Mouse (Mus musculus) limb, embryonic 10.5 days (tissue): ENCODE measurements around the gene Arsk. TPM values are rescaled to one million over a fixed set of nuclear protein-coding genes. Genes with fewer than 3 reads are reported as not detected.
A peak's percentile ranks its signal among the peaks of the same experiment; 100 is the strongest.

Experiments
- DNase-seq: peaks from one replicate; pipeline ENCODE4 v3.0.0-alpha.2; 2017; ENCODE audit warnings: low spot score
- H3K27ac ChIP-seq: fragments of 300-500 bp; sonication (generic); 2 replicates; pipeline ENCODE4 v1.5.1; 2016; ENCODE audit warnings: mild to moderate bottlenecking
- H3K27me3 ChIP-seq: fragments of 300-500 bp; sonication (generic); 2 replicates; pipeline ENCODE4 v1.6.1; 2016; ENCODE audit warnings: low read depth, mild to moderate bottlenecking; ENCODE audit not compliant: poor library complexity, severe bottlenecking
- H3K36me3 ChIP-seq: fragments of 300-500 bp; sonication (generic); 2 replicates; pipeline ENCODE4 v1.6.1; 2016; ENCODE audit warnings: mild to moderate bottlenecking, moderate library complexity
- H3K4me1 ChIP-seq: fragments of 300-500 bp; sonication (generic); 2 replicates; pipeline ENCODE4 v1.6.1; 2016
- H3K4me3 ChIP-seq: fragments of 300-500 bp; sonication (generic); 2 replicates; pipeline ENCODE4 v1.5.1; 2016; ENCODE audit warnings: mild to moderate bottlenecking, moderate library complexity
- H3K9me3 ChIP-seq: fragments of 300-500 bp; sonication (generic); replicated peaks from 2 replicates; pipeline ENCODE4 v1.6.1; 2016; ENCODE audit warnings: mild to moderate bottlenecking
- WGBS: fragments of 180-500 bp; shearing (Covaris S2); methylation state at CpG from one replicate; pipeline ENCODE4 v1.1.7; 2016; 5-methylcytosine and 5-hydroxymethylcytosine counted together
- polyA plus RNA-seq: library from polyadenylated mRNA; unstranded; fragments of >200 nt; fragmentation: Nextera tagmentation; extraction: Ambion mirVana; gene quantifications from 2 replicates; pipeline ENCODE4 v1.2.1, GENCODE M21; 2016

Gene Arsk
- polyA plus RNA-seq, 1 experiment from 2014 or later: 4.6 TPM

- H3K27me3 ChIP-seq: peaks cover 12% of the 10 kb centered on the region
- no peak overlapping the region for H3K4me3 ChIP-seq
- 95% methylated on average over 3 of the region's 3 CpGs for WGBS
- H3K4me1 ChIP-seq: peaks cover 10% of the 10 kb centered on the region
- H3K36me3 ChIP-seq: peaks cover 16% of the 10 kb centered on the region
- H3K9me3 ChIP-seq: no peaks in the 10 kb centered on the region
- no peak for DNase-seq
- no peak overlapping the region for H3K27ac ChIP-seq
These were observed 36.3 kb downstream of the Arsk start for GRCm38 (mm10) chr13:76062126-76062525.

DNA sequence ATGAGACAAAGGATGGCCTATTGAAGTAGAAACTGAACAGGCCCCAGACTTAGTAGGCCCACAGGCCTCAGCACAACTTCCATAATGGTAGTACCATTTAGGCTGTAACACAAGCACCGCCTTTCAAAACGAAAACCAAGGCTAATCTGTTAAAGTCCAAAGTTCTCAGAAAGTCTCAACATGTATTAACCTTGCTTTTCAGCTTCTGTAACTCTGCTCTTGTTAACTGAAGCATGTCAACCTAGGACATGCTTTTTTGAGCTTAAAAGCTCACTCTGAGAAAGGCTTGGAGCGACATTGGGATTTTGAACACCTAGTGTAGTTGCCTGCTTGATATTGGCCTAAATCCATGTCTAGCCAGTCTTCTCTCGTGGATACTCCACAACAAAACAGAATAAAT lies 38.9 kb downstream of the Arsk start:
- Histone ChIP-seq H3K9me3 (no peaks in the 10 kb centered on the region), H3K4me3 (no peak overlapping the region), H3K27me3 (peaks cover 38% of the 10 kb centered on the region), H3K36me3 (peaks cover 9% of the 10 kb centered on the region), H3K27ac (no peak overlapping the region), H3K4me1 (peaks cover 23% of the 10 kb centered on the region)
- no peak for DNase-seq
- 93% methylated on average over 4 of the region's 4 CpGs for WGBS

- DNase-seq: no peak
- H3K27me3 ChIP-seq: peaks cover 59% of the 10 kb centered on the region
- H3K9me3 ChIP-seq: no peaks in the 10 kb centered on the region
- 70% methylated on average over 10 of the region's 10 CpGs for WGBS
- no peak overlapping the region for H3K27ac ChIP-seq
- no peak overlapping the region for H3K4me3 ChIP-seq
- peaks cover 16% of the 10 kb centered on the region for H3K4me1 ChIP-seq
- peaks cover 4% of the 10 kb centered on the region; the same call in 1 of the 2 replicates for H3K36me3 ChIP-seq
These were observed 41.0 kb downstream of the Arsk start for GRCm38 (mm10) chr13:76057267-76058069.

- H3K27me3 ChIP-seq: peaks cover 61% of the 10 kb centered on the region
These were observed 41.6 kb downstream of the Arsk start, which contains the start of gene Gpr150 for GRCm38 (mm10) chr13:76056896-76057266. Gpr150 (minus strand) TSS chr13:76056996.

GRCm38 (mm10) chr13:76056261-76056724 lies 42.2 kb downstream of the Arsk start:
- Histone ChIP-seq H3K4me3 (peak overlapping the region; percentile 56), H3K27me3 (peaks cover 61% of the 10 kb centered on the region), H3K36me3 (no peaks in the 10 kb centered on the region), H3K27ac (peak overlapping the region; percentile 66), H3K9me3 (no peaks in the 10 kb centered on the region), H3K4me1 (peaks cover 16% of the 10 kb centered on the region)
- under 1% methylated on average over 34 of the region's 34 CpGs for WGBS
- peak; percentile 86 for DNase-seq

More at GRCm38 (mm10) chr13:76056896-76057266, 41.6 kb downstream of the Arsk start, which contains the start of gene Gpr150:
- WGBS: 8% methylated on average over 10 of the region's 10 CpGs
- Histone ChIP-seq H3K4me3 (peak within 1 kb of the TSS; percentile 56), H3K4me1 (peaks cover 16% of the 10 kb centered on the region), H3K27ac (peak within 1 kb of the TSS; percentile 66), H3K9me3 (no peaks in the 10 kb centered on the region), H3K36me3 (no peaks in the 10 kb centered on the region)
- no peak for DNase-seq

DNA sequence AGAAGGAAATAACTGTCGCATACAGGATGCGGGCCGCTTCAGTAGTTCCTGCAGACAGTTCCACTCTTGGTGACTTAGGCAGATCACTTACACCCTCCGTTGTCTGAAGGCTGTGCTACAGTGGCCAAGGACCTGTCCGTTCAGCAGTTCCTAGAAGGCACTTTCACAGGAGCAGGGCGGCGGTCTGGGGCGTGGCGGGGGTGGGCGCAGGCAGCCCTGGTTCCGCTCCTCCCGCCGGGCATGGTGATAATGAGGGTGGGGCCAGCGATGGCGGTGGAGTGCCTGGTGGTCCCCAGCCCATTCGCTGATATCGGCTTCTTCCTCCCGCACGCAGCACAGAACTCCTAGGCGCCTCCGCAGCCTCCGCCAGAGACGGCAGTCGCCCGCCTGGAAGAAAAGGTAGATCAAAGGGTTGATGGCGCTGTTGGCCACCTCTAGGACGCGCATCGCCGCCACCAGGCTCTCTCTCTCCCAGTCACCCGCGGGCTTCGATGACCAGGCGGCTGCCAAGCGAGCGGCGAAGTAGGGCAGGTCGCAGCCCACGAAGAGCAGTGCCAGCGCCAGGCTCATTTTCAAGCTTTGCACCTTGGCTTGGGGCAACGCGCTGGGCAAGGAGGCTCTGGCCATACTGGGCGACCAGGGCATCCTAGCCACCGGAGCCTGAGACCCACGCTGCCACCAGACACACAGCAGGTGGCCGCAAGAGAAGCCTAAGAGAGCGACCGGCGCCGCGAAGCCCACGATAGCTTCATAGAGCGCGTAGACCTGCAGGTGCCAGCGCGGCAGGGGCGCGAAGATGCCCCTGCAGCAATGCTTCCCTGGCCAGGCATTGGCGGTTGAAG lies 42.8 kb downstream of the Arsk start:
- Histone ChIP-seq H3K27me3 (peaks cover 61% of the 10 kb centered on the region), H3K4me1 (peaks cover 16% of the 10 kb centered on the region), H3K4me3 (peak overlapping the region; percentile 56), H3K36me3 (no peaks in the 10 kb centered on the region), H3K9me3 (no peaks in the 10 kb centered on the region), H3K27ac (peak overlapping the region; percentile 66)
- peak; percentile 69 for DNase-seq
- WGBS: under 1% methylated on average over 59 of the region's 59 CpGs

- DNase-seq: no peak
- Histone ChIP-seq H3K27ac (no peak overlapping the region), H3K27me3 (no peaks in the 10 kb centered on the region), H3K4me3 (no peak overlapping the region), H3K4me1 (no peaks in the 10 kb centered on the region), H3K36me3 (no peaks in the 10 kb centered on the region), H3K9me3 (no peaks in the 10 kb centered on the region)
These were observed 53.5 kb downstream of the Arsk start for GRCm38 (mm10) chr13:76044971-76045370.

GRCm38 (mm10) chr13:76042455-76042854 lies 56.0 kb downstream of the Arsk start:
- WGBS: 81% methylated on average over 1 of the region's 1 CpGs
- H3K27me3 ChIP-seq: no peaks in the 10 kb centered on the region
- no peaks in the 10 kb centered on the region for H3K36me3 ChIP-seq
- H3K4me1 ChIP-seq: no peaks in the 10 kb centered on the region
- no peak overlapping the region for H3K4me3 ChIP-seq
- no peaks in the 10 kb centered on the region for H3K9me3 ChIP-seq
- H3K27ac ChIP-seq: no peak overlapping the region
- no peak for DNase-seq

GRCm38 (mm10) chr13:76024588-76024987 lies 73.9 kb downstream of the Arsk start:
- H3K27me3 ChIP-seq: no peaks in the 10 kb centered on the region
- WGBS: 92% methylated on average over 3 of the region's 3 CpGs
- no peaks in the 10 kb centered on the region for H3K36me3 ChIP-seq
- no peaks in the 10 kb centered on the region for H3K9me3 ChIP-seq
- no peaks in the 10 kb centered on the region for H3K4me1 ChIP-seq
- no peak overlapping the region for H3K27ac ChIP-seq
- no peak for DNase-seq
- H3K4me3 ChIP-seq: no peak overlapping the region

- Histone ChIP-seq H3K9me3 (no peaks in the 10 kb centered on the region), H3K4me3 (no peak overlapping the region), H3K27me3 (no peaks in the 10 kb centered on the region), H3K36me3 (no peaks in the 10 kb centered on the region), H3K4me1 (peaks cover 7% of the 10 kb centered on the region), H3K27ac (no peak overlapping the region)
- no peak for DNase-seq
- 89% methylated on average over 2 of the region's 2 CpGs for WGBS
These were observed 76.7 kb downstream of the Arsk start for GRCm38 (mm10) chr13:76021782-76022181.

DNA sequence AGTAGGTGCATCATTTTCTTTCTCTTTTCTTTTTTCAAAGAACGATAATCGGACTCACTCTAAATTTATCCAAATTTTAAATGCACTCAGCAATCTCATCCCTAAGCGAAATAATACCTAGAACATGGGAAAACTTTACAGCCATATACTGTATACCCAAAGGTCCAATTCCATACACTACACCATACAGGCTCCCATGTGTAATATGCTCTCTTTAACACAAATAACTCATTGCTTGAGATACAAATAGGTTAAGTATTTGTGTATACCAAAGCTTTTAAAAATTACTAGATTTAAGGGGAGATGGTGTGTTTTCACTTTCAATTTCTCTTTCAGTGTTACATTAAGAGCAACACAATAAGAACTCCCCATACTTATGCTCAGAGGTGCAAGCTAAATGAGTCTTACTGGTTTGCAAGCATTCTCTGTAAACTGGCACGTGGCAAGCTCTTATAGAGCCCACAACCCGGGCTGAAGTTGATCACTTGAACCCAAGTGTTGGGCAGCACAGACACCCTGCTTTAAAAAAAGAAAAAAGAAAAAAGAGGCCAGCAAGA lies 79.5 kb downstream of the Arsk start:
- Histone ChIP-seq H3K27me3 (no peaks in the 10 kb centered on the region), H3K9me3 (no peaks in the 10 kb centered on the region), H3K27ac (peak overlapping the region; percentile 93; the same call in 1 of the 2 replicates), H3K4me3 (peak overlapping the region; percentile 79), H3K4me1 (peaks cover 7% of the 10 kb centered on the region), H3K36me3 (no peaks in the 10 kb centered on the region)
- DNase-seq: no peak
- WGBS: 45% methylated on average over 5 of the region's 5 CpGs

- H3K4me3 ChIP-seq: peak within 1 kb of the TSS; percentile 79
- peak; percentile 99 for DNase-seq
- peak within 1 kb of the TSS; percentile 93 for H3K27ac ChIP-seq
- WGBS: under 1% methylated on average over 50 of the region's 50 CpGs
- H3K36me3 ChIP-seq: no peaks in the 10 kb centered on the region
- peaks cover 7% of the 10 kb centered on the region for H3K4me1 ChIP-seq
- no peaks in the 10 kb centered on the region for H3K9me3 ChIP-seq
- no peaks in the 10 kb centered on the region for H3K27me3 ChIP-seq
These were observed 80.3 kb downstream of the Arsk start, which contains the start of gene Rfesd for GRCm38 (mm10) chr13:76017974-76018843. Rfesd (minus strand) TSS chr13:76018719.
